Mouse (Mus musculus) bone marrow macrophage, adult 2 months (primary cell): ENCODE measurements around the gene 4930562C15Rik. TPM values are rescaled to one million over a fixed set of nuclear protein-coding genes. Genes with fewer than 3 reads are reported as not detected.

ENCODE experiments used
- H3K27ac ChIP-seq: 2 replicates; pipeline ENCODE4 v1.5.1; 2012; ENCODE audit warnings: low read depth, low read length; ENCODE audit not compliant: insufficient read depth
- H3K4me1 ChIP-seq: 2 replicates; pipeline ENCODE4 v1.6.1; 2012; ENCODE audit warnings: low read length; ENCODE audit not compliant: control insufficient read depth, insufficient read depth
- H3K4me3 ChIP-seq: 2 replicates; pipeline ENCODE4 v1.5.1; 2012; ENCODE audit warnings: mild to moderate bottlenecking, low read length, moderate library complexity; ENCODE audit not compliant: insufficient read depth
- CTCF ChIP-seq: IDR thresholded peaks from 2 replicates; pipeline ENCODE4 v1.5.1; 2012; ENCODE audit warnings: low read depth, mild to moderate bottlenecking, low read length, moderate library complexity
- POLR2A ChIP-seq: IDR thresholded peaks from 2 replicates; pipeline ENCODE4 v1.6.1; 2012; ENCODE audit warnings: mild to moderate bottlenecking, low read depth, low read length, borderline replicate concordance
- polyA plus RNA-seq: library from polyadenylated mRNA; stranded (reverse); fragments of >200 nt; gene quantifications from 2 replicates; pipeline ENCODE4 v1.2.4, GENCODE M21; 2012; ENCODE audit not compliant: missing spikeins, insufficient read depth, insufficient read length

Gene 4930562C15Rik
- polyA plus RNA-seq, 1 experiment: not detected

DNA sequence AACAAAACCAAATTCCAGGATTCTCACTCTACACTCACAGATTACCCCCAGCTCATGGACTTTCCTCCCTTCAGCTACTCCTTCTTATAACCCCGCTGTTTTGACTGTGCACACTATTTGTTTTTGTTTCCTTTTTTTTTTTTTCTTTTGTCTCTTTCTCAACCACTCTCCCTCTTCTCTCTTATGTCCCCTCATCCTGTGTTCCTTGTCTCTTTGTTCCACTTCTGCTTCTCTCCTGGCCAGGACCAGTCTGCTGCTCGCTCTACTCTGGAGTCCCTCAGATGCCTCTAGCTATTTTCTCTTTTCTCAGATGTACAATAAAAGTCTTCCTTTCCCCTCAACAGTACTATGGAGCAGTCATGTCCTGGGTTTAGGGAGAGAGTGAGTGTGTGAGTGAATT lies 67.2 kb downstream of the 4930562C15Rik start:
- Histone ChIP-seq H3K4me3 (no peak overlapping the region), H3K27ac (no peak overlapping the region), H3K4me1 (peaks cover 39% of the 10 kb centered on the region)
- TF ChIP-seq CTCF (no peak), POLR2A (no peak)

DNA sequence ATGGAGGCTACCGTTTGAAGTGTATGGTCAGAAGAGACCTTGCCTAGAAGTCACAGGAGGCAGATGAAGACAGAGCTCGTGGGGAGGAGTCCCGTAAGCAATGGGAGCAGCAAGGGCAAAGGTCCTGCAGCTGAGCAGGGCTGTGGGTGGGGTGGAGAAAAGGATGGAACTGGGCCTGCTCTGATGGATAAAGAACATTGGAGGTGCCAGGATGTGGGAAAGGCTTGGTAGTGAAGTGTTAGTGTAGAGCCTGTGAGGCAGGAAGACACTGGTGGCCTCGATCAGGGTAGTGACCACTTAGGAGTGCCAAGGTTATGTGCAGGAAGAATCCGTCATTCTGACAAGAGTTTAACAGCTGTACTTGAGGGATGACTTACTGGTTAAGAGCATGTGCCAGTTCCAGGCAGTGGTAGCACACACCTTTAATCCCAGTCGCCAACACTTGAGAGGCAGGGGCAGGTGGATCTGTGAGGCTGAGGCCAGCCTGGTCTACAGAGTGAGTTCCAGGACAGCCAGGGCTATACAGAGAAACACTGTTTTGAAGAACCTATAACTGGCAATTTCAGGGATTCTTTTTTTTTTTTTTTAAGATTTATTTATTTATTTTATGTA lies 68.4 kb downstream of the 4930562C15Rik start:
- no peak overlapping the region for H3K4me3 ChIP-seq
- no peak overlapping the region for H3K27ac ChIP-seq
- TF ChIP-seq POLR2A (no peak), CTCF (no peak)
- H3K4me1 ChIP-seq: peaks cover 44% of the 10 kb centered on the region

DNA sequence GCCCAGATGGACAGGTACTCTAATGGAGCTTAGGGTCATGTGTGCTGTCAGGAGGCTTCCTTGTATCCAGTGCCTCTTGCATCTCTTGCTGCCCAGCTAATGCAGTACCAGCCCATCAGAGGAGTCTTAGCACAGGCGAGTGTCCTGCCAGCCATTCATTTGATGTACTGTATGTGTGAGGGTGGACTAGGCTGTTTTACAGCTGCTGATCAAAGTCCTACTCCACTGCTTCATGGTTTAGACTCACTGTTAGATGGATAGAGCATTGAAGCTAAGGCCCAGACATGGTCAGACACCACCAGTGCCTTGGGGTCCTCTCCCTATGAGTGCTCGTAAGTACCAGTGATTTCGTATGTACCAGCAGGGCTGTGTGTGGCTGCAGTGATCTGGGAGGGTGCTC lies 69.7 kb downstream of the 4930562C15Rik start:
- peaks cover 52% of the 10 kb centered on the region for H3K4me1 ChIP-seq

DNA sequence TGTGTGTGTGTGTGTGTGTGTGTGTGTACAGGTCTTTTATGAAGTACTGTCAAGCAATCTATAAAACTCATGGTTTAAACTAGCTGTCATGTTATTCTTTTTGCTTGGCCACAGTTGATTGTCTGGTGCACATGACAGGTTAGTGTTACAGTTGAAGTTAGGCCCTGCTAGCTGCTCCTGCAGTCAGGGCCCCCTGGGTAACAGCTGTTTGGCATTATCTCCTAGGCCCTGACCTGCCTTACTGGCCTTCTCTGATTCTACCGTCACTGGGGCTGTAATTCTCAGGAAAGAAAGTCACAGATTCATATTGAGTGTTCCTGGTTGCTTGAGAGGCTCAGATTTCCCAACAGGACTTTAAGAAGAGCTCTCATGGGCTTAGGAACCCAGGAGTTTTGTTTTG lies 70.4 kb downstream of the 4930562C15Rik start:
- TF ChIP-seq POLR2A (no peak), CTCF (no peak)
- Histone ChIP-seq H3K27ac (no peak overlapping the region), H3K4me1 (peaks cover 52% of the 10 kb centered on the region), H3K4me3 (no peak overlapping the region)

More for the DNA sequence above, 69.7 kb downstream of the 4930562C15Rik start:
- Histone ChIP-seq H3K4me3 (no peak overlapping the region), H3K27ac (no peak overlapping the region)
- TF ChIP-seq POLR2A: no peak

DNA sequence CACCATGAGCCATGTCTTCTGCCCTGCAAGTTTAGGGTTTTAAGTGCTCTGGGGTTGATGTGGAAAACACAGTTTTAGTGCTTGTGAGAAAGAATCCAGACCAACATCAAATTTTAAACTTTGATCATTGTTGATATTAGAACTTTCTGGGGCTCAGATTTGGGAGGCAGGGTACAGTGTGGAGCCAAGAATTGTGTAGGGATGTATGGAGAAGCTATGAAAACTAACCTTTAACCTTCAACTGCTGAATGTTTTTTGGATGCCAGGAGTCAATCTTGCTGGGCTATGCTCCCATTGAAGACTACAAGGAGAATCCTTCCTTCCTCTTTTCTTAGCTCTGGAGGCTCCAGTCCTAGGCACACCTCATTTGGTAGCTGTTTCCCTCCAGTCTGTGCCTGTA lies 71.3 kb downstream of the 4930562C15Rik start:
- no peak for TF ChIP-seq POLR2A
- TF ChIP-seq CTCF: no peak
- Histone ChIP-seq H3K27ac (0 out of 2 replicates have a peak overlapping the region, but pooled peaks have one; percentile 65), H3K4me3 (no peak overlapping the region), H3K4me1 (peaks cover 51% of the 10 kb centered on the region)

GRCm38 (mm10) chr16:4907386-4907785 lies 72.2 kb downstream of the 4930562C15Rik start:
- Histone ChIP-seq H3K27ac (peak overlapping the region; percentile 65), H3K4me3 (no peak overlapping the region), H3K4me1 (peaks cover 52% of the 10 kb centered on the region)
- TF ChIP-seq CTCF (no peak), POLR2A (no peak)

GRCm38 (mm10) chr16:4907972-4908371 lies 72.8 kb downstream of the 4930562C15Rik start:
- no peak for TF ChIP-seq POLR2A
- TF ChIP-seq CTCF: no peak
- Histone ChIP-seq H3K4me3 (no peak overlapping the region), H3K4me1 (peaks cover 52% of the 10 kb centered on the region), H3K27ac (peak overlapping the region; percentile 65)

- no peak overlapping the region for H3K4me3 ChIP-seq
- no peak overlapping the region for H3K27ac ChIP-seq
- peaks cover 56% of the 10 kb centered on the region for H3K4me1 ChIP-seq
- TF ChIP-seq CTCF (no peak), POLR2A (no peak)
These were observed 74.5 kb downstream of the 4930562C15Rik start for GRCm38 (mm10) chr16:4909745-4910144.

GRCm38 (mm10) chr16:4910758-4911157 lies 75.5 kb downstream of the 4930562C15Rik start:
- H3K27ac ChIP-seq: no peak overlapping the region
- peaks cover 49% of the 10 kb centered on the region for H3K4me1 ChIP-seq
- no peak for TF ChIP-seq CTCF
- no peak overlapping the region for H3K4me3 ChIP-seq

- peak overlapping the region; percentile 97 for H3K27ac ChIP-seq
- TF ChIP-seq CTCF: no peak
- no peak for TF ChIP-seq POLR2A
- H3K4me3 ChIP-seq: no peak overlapping the region
These were observed 76.9 kb downstream of the 4930562C15Rik start for GRCm38 (mm10) chr16:4912074-4912648.

More at GRCm38 (mm10) chr16:4912074-4912648, 76.9 kb downstream of the 4930562C15Rik start:
- peaks cover 47% of the 10 kb centered on the region for H3K4me1 ChIP-seq
